Mouse (Mus musculus) limb, embryonic 14.5 days (tissue): ENCODE data around the gene Mrgbp. TPM values are rescaled to one million over a fixed set of nuclear protein-coding genes. Genes with fewer than 3 reads are reported as not detected.

ENCODE experiments used
- ATAC-seq: fragments of 200-750 bp; cut with Nextera tagmentation; 2 replicates; pipeline ENCODE4 v1.8.0; 2017; ENCODE audit warnings: low read depth, moderate number of reproducible peaks, moderate TSS enrichment; ENCODE audit not compliant: low FRiP score
- DNase-seq: peaks from one replicate; pipeline ENCODE4 v3.0.0-alpha.2; 2015; ENCODE audit warnings: low spot score
- H3K27ac ChIP-seq: fragments of 300-500 bp; sonication (generic); replicated peaks from 2 replicates; pipeline ENCODE4 v1.5.1; 2014; ENCODE audit warnings: low read depth, mild to moderate bottlenecking, low read length, moderate library complexity, mixed read lengths
- H3K27me3 ChIP-seq: fragments of 300-500 bp; sonication (generic); 2 replicates; pipeline ENCODE4 v1.6.1; 2014; ENCODE audit warnings: low read length, mixed read lengths; ENCODE audit not compliant: control insufficient read depth, insufficient read depth
- H3K36me3 ChIP-seq: fragments of 300-500 bp; sonication (generic); 2 replicates; pipeline ENCODE4 v1.6.1; 2014; ENCODE audit warnings: mild to moderate bottlenecking, low read length, moderate library complexity, mixed read lengths; ENCODE audit not compliant: control insufficient read depth, insufficient read depth
- H3K4me1 ChIP-seq: fragments of 300-500 bp; sonication (generic); 2 replicates; pipeline ENCODE4 v1.6.1; 2014; ENCODE audit warnings: antibody characterized with exemption, low read length, mixed read lengths; ENCODE audit not compliant: control insufficient read depth, insufficient read depth
- H3K4me2 ChIP-seq: fragments of 300-500 bp; sonication (generic); replicated peaks from 2 replicates; pipeline ENCODE4 v1.6.1; 2014; ENCODE audit warnings: low read depth, mild to moderate bottlenecking, low read length, moderate library complexity; ENCODE audit not compliant: severe bottlenecking
- H3K4me3 ChIP-seq: fragments of 300-500 bp; sonication (generic); replicated peaks from 2 replicates; pipeline ENCODE4 v1.5.1; 2014; ENCODE audit warnings: low read length
- H3K9ac ChIP-seq: fragments of 300-500 bp; sonication (generic); 2 replicates; pipeline ENCODE4 v1.6.1; 2014; ENCODE audit warnings: mild to moderate bottlenecking, low read depth, low read length, moderate library complexity; ENCODE audit not compliant: severe bottlenecking
- H3K9me3 ChIP-seq: fragments of 300-500 bp; sonication (generic); 2 replicates; pipeline ENCODE4 v1.6.1; 2016; ENCODE audit warnings: low read length; ENCODE audit not compliant: control insufficient read depth
- POLR2A ChIP-seq: fragments of 200-500 bp; IDR thresholded peaks from 2 replicates; pipeline ENCODE4 v1.8.0; 2012; ENCODE audit warnings: inconsistent platforms, mild to moderate bottlenecking, moderate library complexity, borderline replicate concordance; ENCODE audit not compliant: insufficient read depth, insufficient read length; ENCODE audit errors: extremely low read depth
- WGBS: fragments of 180-500 bp; shearing (Covaris S2); extraction: QIAGEN DNeasy Blood & Tissue Kit; methylation state at CpG from one replicate; pipeline ENCODE4 v1.1.7; 2014; 5-methylcytosine and 5-hydroxymethylcytosine counted together
- polyA plus RNA-seq, 2 experiments: library from polyadenylated mRNA; depleted of rRNA in 1 of 2; stranded (reverse) in 1 of 2; unstranded in 1 of 2; fragments of >200 nt; fragmentation: Nextera tagmentation in 1 of 2; extraction: Ambion mirVana in 1 of 2; gene quantifications; 2 replicates each; pipeline versions ENCODE4 v1.2.1 to v1.2.3; 2012 to 2014

The Mrgbp gene
- polyA plus RNA-seq, 2 experiments = 30.5 to 46.6 TPM

DNA sequence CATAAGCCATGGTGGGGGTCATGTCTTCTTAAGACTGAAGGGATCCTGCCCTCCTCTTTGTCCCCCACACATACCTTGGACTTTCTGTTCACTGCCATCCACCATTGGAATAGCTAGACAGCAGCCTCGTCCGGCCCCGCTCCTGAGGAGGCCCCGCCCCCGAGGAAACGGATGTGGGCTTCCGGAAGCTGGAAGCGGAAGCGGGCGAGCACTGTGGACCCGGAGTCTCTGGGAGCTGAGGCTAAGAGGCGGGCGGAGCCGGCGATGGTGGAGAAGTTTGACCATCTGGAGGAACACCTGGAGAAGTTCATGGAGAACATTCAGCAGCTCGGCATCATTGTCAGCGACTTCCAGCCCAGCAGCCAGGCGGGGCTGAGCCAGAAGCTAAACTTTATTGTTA lies 36.1 kb upstream of the Mrgbp start:
- Histone ChIP-seq H3K4me1 (no peaks in the 10 kb centered on the region), H3K36me3 (no peaks in the 10 kb centered on the region), H3K4me2 (no peak overlapping the region), H3K27ac (no peak overlapping the region), H3K4me3 (no peak overlapping the region), H3K9ac (no peak overlapping the region), H3K27me3 (no peaks in the 10 kb centered on the region), H3K9me3 (no peaks in the 10 kb centered on the region)
- no peak for TF ChIP-seq POLR2A
- 78% methylated on average over 18 of the region's 18 CpGs for WGBS
- DNase-seq = no peak
- no peak for ATAC-seq

GRCm38 (mm10) chr2:180547384-180548106 lies 33.6 kb upstream of the Mrgbp start:
- no peak for DNase-seq
- 45% methylated on average over 8 of the region's 8 CpGs for whole genome bisulfite sequencing
- H3K4me2 ChIP-seq = no peak overlapping the region
- H3K9me3 ChIP-seq = no peaks in the 10 kb centered on the region
- H3K9ac ChIP-seq = no peak overlapping the region
- no peak for TF ChIP-seq POLR2A
- ATAC-seq = no peak
- no peak overlapping the region for H3K4me3 ChIP-seq
- H3K36me3 ChIP-seq = no peaks in the 10 kb centered on the region
- no peaks in the 10 kb centered on the region for H3K4me1 ChIP-seq
- H3K27me3 ChIP-seq = no peaks in the 10 kb centered on the region
- no peak overlapping the region for H3K27ac ChIP-seq

- Histone ChIP-seq H3K27ac (no peak overlapping the region), H3K9me3 (no peaks in the 10 kb centered on the region), H3K36me3 (no peaks in the 10 kb centered on the region), H3K9ac (no peak overlapping the region), H3K4me2 (no peak overlapping the region), H3K4me1 (no peaks in the 10 kb centered on the region), H3K27me3 (no peaks in the 10 kb centered on the region), H3K4me3 (no peak overlapping the region)
- DNase-seq = no peak
- TF ChIP-seq POLR2A = no peak
- no peak for ATAC-seq
- 65% methylated on average over 3 of the region's 3 CpGs for WGBS
These were observed 28.8 kb upstream of the Mrgbp start for GRCm38 (mm10) chr2:180552340-180552739.

- TF ChIP-seq POLR2A = no peak
- DNase-seq = peak; percentile 9
- ATAC-seq = no peak
- Histone ChIP-seq H3K4me3 (no peak overlapping the region), H3K4me1 (no peaks in the 10 kb centered on the region), H3K27me3 (no peaks in the 10 kb centered on the region), H3K9ac (no peak overlapping the region), H3K36me3 (no peaks in the 10 kb centered on the region), H3K4me2 (no peak overlapping the region), H3K9me3 (no peaks in the 10 kb centered on the region), H3K27ac (no peak overlapping the region)
- 58% methylated on average over 3 of the region's 3 CpGs for WGBS
These were observed 25.9 kb upstream of the Mrgbp start for GRCm38 (mm10) chr2:180555219-180555618.

DNA sequence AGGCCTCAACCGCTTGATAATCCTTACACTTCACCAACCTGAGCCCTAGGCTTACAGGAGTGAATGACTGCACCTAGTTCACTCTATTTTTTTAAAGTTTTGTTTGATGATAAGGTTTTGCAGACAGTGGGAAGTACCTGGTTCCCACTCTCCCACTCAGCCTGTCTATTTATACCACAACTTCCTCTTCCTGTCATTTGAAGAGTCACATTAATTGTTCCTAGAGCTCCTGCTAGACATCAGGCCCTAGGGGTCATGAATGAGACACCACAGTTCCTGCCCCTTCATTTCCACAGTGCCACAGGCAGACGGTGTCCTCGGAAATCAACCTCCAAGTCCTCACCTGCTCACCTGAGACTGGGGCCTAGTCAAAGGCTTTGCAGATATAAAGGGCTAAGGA lies 24.6 kb upstream of the Mrgbp start:
- TF ChIP-seq POLR2A = no peak
- Histone ChIP-seq H3K4me3 (no peak overlapping the region), H3K4me1 (no peaks in the 10 kb centered on the region), H3K27ac (no peak overlapping the region), H3K36me3 (no peaks in the 10 kb centered on the region), H3K9ac (no peak overlapping the region), H3K4me2 (no peak overlapping the region), H3K9me3 (no peaks in the 10 kb centered on the region), H3K27me3 (no peaks in the 10 kb centered on the region)
- no peak for DNase-seq
- 80% methylated on average over 3 of the region's 3 CpGs for whole genome bisulfite sequencing
- no peak for ATAC-seq
